Mouse (Mus musculus) CD8-positive naive resting alpha-beta T cell, adult 57 days (primary cell): ENCODE measurements around the gene Olfr446. TPM values are rescaled to one million over a fixed set of nuclear protein-coding genes. Genes with fewer than 3 reads are reported as not detected.

Experiments used
- total RNA-seq: library from RNA; stranded (reverse); gene quantifications from one replicate; pipeline ENCODE4 v1.2.4, GENCODE M21; 2023

Olfr446 gene
- total RNA-seq: not detected

DNA sequence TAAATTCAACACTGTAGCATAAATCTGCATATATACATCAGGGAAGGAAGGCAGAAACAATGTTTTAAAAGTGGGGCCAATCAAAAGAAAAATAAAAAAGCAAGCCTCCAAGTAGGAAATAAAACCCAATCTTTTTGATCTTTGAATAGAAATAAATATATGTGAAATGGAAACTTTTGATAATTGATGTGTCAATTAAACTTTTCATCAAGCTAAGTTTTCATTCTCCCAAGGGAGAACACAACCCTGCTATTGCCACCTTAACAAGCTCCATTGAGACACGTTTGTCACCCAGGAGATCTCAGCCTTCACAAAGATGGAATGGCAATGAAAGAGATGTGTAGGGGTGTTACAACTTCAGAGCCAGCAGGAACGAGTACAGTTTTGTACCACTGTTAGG is at the start of gene Olfr446:
TSS of gene Olfr446 (plus strand) at position 301 of the 400 bp plus-strand sequence.

DNA sequence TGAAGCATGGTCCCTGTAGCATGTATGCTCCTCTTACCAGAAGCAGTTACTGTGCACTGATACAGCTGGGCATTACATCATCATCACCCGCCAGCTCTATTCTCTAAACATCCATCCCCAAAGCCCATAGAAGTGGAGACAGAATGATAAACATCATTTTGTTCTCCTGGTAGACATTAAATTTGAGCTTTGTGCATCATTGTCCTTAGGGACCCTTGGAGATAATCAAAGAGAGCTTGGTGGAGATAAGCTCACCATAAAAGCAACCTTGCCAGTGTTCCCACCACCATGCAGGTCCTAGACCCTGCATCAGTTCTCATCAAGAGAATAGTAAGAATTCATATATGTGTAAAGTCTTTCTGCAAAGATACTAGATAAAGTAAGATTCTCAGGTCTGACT is 31.0 kb upstream of the Olfr446 start, which contains the start of gene Olfr448:
TSS of gene Olfr448 (plus strand) at position 301 of the 400 bp plus-strand sequence.

DNA sequence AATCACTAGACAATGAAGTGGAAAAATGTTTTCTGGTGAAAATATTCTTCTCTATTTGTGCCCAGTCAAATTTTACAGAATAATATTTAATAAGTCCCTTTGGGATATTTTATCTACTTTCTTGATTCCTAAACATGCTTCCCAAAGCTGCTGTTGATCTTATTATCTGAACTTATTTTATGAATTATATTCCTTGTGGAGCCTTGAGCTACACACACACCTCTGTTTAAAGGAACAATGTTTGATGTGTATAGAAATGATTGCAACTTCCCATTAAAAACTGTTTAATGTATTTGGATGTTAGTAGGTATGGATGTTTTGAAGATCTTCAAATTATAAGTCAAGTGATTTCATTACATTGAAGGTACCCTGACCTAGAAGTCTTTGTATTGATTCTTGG is 12.6 kb upstream of the Olfr446 start, which contains the start of gene Olfr447:
TSS of gene Olfr447 (plus strand) at position 301 of the 400 bp plus-strand sequence.

DNA sequence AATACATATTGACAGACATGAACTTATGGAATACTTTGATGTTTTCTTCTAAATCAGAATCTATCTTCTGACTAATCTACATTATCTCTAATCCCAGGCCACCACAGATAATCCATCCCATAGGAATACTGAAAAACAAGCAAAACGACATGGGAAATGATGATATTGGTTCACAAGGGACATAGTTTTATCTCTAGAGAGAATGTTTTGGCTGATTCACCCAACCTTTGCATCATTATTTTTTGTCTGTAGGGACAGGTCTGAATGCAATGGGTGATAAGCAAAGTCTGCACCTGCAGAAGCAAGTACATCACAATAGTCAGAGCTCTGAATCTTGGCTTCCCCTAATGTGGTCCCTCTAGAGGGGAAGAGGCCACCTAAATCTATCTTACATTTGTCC is 27.6 kb downstream of the Olfr446 start, which contains the start of gene Olfr444:
TSS of gene Olfr444 (plus strand) at position 301 of the 400 bp plus-strand sequence.

Other genes with a start within 250 kb of the Olfr446 start
- not detected for gene Tcaf1, start 211.3 kb upstream of the Olfr446 start, total RNA-seq
- gene Olfr453, start 182.0 kb upstream of the Olfr446 start, total RNA-seq: not detected
- gene Olfr38, start 165.0 kb upstream of the Olfr446 start, total RNA-seq: not detected
- gene Olfr452, start 136.3 kb upstream of the Olfr446 start, total RNA-seq: not detected
- not detected for gene Olfr450, start 109.4 kb upstream of the Olfr446 start, total RNA-seq
- gene Olfr449, start 87.0 kb upstream of the Olfr446 start, total RNA-seq: not detected
- gene Olfr448, start 30.9 kb upstream of the Olfr446 start, total RNA-seq: not detected
- gene Olfr447, start 12.5 kb upstream of the Olfr446 start, total RNA-seq: not detected
- not detected for gene Olfr444, start 27.7 kb downstream of the Olfr446 start, total RNA-seq
- gene Olfr441, start 185.0 kb downstream of the Olfr446 start, total RNA-seq: not detected
- gene Olfr237-ps1, start 225.2 kb downstream of the Olfr446 start, total RNA-seq: not detected
- not detected for gene Olfr437, start 241.9 kb downstream of the Olfr446 start, total RNA-seq